Mouse (Mus musculus) cerebellum, postnatal 36 days (tissue): ENCODE data around the gene Cldn14.
"Not testable (repeated sequence)": the region's sequence is repeated elsewhere in the genome, so short reads cannot be mapped to it uniquely, and the experiment has no call there.

Experiments used
- DNase-seq, 2 experiments: peaks; one replicate each; pipeline ENCODE4 v3.0.0; 2021 to 2022; ENCODE audit warnings: mixed read lengths in 2 of 2

Cldn14 gene

DNA sequence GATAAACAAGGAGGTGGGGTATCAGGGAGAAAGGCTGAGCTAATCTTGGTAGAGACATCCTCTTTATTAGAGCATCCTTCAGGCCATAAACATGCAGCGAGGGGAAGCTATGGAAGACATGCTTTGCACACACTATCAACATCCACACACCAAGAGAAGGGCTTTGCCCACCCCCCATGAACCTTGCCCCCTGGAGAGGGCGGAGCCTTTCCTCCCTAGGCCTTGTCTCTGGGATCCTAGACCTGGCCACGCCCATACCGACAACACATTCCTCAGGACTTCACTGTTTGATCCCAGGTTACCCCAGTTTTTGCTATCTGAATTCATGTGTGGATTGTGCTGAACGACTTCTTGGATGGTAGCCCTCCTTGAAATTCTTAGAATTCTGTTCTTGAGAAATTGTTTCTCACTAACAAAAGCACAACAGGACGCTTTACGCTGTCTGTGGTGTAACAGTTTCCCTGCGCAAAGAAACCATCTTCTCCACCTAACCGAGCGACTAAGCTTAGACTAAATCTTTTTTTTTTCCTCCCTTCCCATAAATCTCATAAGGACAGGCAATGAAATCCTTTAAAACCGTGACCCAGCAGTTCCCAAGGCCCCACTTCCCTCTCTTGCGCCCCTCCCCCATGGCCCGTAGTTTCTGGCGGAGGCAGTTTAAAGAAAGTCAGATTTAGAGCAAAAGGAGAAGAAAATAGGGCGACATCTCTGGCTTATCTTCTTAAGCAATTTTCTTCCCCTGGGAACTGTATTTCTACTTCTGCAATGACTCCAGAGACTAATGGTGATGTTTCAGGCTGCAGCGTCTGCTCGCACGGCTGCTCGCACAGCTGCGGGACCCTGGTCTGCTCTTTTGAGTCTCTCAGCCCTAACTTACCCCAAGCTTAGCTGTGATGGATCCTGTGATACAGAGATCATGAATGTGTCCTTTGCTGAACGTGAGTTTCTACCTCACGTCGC, 1.7 kb downstream of the Cldn14 start:
- no peak for DNase-seq

- DNase-seq = no peak
These were observed 5.2 kb downstream of the Cldn14 start for GRCm38 (mm10) chr16:94003478-94003877.

DNA sequence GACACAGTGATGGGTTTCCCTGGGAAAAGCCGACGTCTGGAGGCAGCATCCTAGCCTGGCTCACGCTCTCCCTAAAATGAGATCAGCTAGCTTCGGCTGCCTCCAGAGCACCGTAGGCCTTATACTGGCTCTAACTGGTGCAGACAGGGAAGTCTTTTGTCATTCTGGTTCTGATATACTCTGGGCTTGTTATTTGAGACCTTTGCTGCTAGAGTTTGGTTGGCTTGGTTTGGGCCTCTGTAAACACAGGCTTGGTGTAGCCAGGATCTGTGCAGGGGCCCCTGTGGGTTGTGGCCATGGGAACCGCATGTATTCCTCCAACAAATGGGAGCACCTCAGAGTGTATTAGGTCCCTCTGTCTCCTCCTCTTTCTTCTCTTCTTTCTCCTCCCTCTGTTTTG, 7.3 kb downstream of the Cldn14 start:
- DNase-seq = no peak

DNA sequence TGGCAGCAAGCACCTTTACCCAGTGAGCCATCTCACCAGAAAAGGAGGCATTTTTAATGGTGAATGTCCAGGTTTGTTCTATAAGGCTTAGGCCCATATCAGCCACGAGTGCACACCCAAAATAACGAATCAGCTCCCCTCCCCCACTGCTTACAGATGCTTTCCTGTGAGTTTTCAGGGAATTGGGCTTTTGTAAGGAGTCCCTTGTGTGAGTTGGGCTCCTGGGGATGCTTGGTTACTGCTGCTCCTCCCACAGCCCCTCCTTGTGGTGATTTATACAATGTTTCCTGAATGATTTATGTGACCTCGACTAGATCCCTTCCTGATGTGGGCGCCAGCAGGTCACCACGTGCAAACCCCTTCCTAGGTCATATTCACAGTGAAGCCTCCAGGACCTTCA, 9.7 kb downstream of the Cldn14 start:
- DNase-seq = no peak

DNA sequence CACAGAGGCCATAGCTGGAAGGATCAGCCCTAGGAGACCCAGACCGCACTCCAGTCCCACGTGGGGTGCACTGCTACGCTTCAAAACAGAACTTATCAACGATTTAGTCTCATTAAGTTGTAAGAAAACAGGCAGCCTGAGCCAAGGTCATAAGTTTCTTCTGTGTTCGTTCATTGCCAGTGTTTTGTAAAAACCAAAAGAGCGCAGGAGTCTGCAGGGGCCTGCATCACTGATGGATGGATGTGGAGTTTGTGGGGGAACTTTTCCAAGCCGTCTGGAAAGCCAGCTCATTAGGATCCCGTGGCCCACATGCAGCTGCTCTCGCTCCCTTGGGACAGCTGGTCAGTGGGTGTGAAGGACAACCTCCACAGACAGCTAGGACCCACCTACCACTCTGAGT, 25.1 kb downstream of the Cldn14 start:
- DNase-seq = no peak

GRCm38 (mm10) chr16:93982341-93982740, 26.3 kb downstream of the Cldn14 start:
- DNase-seq = no peak

GRCm38 (mm10) chr16:93981190-93981841, 27.3 kb downstream of the Cldn14 start:
- no peak for DNase-seq

GRCm38 (mm10) chr16:93980338-93980737, 28.3 kb downstream of the Cldn14 start:
- DNase-seq = not testable (repeated sequence)

GRCm38 (mm10) chr16:93979316-93979715, 29.3 kb downstream of the Cldn14 start:
- no peak for DNase-seq

GRCm38 (mm10) chr16:93977587-93977986, 31.1 kb downstream of the Cldn14 start:
- DNase-seq = no peak

GRCm38 (mm10) chr16:93976907-93977306, 31.7 kb downstream of the Cldn14 start:
- DNase-seq = no peak

- no peak for DNase-seq
These were observed 33.2 kb downstream of the Cldn14 start for GRCm38 (mm10) chr16:93975430-93975829.

DNA sequence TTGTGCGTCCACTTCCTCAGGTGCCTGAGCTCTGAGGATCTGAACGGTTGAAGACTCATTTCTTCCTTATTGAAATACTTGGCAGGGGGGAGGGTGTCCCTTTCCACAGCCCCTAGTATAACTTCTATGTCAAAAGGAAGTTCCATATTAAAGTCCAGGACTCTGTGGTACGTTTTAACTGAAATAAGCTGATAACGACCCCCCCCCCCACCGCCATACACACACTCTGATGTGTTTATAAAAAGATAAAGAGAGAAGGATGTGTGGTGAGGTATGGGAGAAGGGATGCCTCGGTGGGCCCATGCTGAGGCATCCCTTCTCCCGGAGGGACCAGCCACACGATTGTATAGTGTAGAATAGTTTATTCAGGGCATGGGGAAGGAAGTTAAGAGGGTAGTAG, 34.4 kb downstream of the Cldn14 start:
- DNase-seq = no peak

DNA sequence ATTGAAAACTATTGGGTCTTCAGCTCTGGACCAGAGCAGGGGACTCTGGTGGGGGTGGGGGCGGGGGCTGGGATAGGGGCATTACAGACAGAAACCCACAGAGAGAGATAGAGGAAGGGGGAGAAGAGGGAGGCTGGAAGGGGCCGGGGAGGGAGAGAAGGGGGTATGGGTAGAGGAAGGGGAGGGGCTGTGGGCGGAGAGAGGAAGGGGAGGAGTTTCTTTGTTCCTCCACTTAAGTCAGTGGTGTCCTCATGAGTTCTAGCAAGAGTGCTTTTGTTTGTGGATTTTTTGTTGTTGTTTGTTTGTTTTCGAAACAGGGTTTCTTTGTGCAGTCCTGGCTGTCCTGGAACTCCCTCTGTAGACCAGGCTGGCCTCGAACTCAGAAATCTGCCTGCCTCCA, 35.1 kb downstream of the Cldn14 start:
- DNase-seq = no peak

GRCm38 (mm10) chr16:93973123-93973522, 35.5 kb downstream of the Cldn14 start:
- no peak for DNase-seq

- no peak for DNase-seq
These were observed 37.6 kb downstream of the Cldn14 start for GRCm38 (mm10) chr16:93971046-93971445.

DNA sequence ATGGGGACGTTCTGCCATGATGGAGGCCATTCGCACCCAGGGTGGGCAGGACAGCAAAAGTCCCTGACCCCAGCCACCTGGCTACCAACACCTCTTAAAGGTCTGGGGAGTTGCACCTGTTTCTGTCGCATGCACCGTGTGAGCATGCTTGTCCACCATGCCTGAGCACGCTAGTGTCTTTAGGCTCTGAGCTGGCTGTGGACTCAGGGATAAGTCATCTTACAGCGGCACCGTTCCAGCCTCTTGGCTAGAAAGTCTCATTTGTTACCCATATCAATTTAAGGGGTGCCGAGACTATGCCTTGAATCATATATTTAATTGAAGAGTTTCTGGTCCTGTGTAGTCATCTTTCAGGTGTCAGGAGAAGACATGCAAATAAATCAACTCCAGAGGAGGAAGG, 40.7 kb downstream of the Cldn14 start:
- no peak for DNase-seq

- no peak for DNase-seq
These were observed 46.4 kb downstream of the Cldn14 start for GRCm38 (mm10) chr16:93962283-93962682.

DNA sequence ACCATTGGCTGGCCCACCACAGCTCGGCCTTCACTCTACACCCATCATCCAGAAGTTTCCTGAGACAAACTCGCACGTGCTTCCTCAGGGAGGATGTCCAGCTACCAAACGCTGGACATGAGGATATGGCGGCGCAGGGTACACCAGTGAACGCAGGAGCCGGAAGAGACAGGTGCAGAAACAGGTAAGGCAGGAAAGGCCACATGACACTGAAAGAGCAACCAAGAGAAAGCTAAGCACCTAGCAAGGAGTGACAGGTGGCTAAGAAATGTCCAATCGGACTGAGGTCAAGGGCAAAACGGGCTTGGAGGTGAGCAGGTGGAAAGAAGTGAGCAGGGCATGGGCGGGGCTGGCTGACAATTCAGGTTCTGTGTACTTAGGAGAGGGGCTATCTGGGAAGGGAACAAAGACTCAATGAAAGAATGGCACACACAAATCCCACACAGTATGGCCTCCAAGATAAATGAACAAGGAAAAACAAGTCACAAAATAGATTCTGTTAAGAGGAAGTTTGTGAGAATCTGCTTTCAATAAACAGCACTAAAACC, 47.5 kb downstream of the Cldn14 start:
- no peak for DNase-seq

- DNase-seq = no peak
These were observed 48.1 kb downstream of the Cldn14 start for GRCm38 (mm10) chr16:93960495-93960894.

GRCm38 (mm10) chr16:93957402-93957801, 51.2 kb downstream of the Cldn14 start:
- DNase-seq = no peak

DNA sequence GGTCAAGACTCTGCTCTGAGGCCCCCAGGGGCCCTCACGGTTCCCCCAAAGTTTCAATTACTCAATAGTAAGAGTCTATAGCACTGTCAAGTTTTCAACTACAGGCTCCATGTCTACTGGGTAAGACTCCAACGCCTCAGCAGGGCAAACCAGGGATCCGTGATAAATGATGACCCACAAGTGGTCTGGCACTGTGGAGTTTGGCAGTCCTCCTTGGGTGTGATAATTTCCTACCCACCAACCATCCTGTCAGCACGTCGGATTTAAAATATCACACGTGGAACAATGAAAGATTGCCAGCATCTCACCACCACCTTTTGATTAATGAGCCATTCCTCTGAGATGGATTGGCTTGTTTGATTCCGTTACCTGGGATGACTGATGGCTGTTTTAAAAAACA, 51.7 kb downstream of the Cldn14 start:
- DNase-seq = no peak

DNA sequence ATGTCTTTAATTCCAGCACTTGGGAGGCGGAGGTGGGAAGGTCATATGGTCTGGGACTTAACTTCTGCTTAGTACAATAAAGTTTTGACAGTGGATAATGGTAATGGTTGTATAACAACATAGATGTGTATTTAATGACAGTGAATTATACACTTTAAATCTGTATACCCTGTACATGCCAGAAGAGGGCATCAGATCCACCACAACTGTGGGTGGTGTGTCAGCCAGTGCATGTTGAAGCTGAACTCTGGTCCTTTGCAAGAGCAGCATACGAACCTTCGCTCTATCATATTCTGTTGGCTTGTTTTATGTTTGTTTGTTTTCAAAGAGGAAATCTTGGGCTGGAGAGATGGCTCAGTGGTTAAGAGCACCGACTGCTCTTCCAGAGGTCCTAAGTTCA, 61.2 kb downstream of the Cldn14 start:
- no peak for DNase-seq

- DNase-seq = no peak
These were observed 64.3 kb downstream of the Cldn14 start for GRCm38 (mm10) chr16:93944301-93944700.
